Mouse (Mus musculus) liver, embryonic 14.5 days (tissue): Measurements from ENCODE around the gene Olfr1425. TPM values are rescaled to one million over a fixed set of nuclear protein-coding genes. Genes with fewer than 3 reads are reported as not detected.

ENCODE experiments used
- ATAC-seq: fragments of 200-750 bp; cut with Nextera tagmentation; 2 replicates; pipeline ENCODE4 v1.8.0; 2017; ENCODE audit warnings: moderate number of reproducible peaks, mild to moderate bottlenecking, moderate library complexity; ENCODE audit not compliant: insufficient read depth
- DNase-seq, 3 experiments: peaks; one replicate each; pipeline ENCODE4 v3.0.0-alpha.2; 2012 to 2013; ENCODE audit warnings: low read depth in 3 of 3, low spot score in 3 of 3
- H3K27ac ChIP-seq: fragments of 300-500 bp; sonication (generic); 2 replicates; pipeline ENCODE4 v1.5.1; 2014; ENCODE audit warnings: moderate library complexity, mild to moderate bottlenecking, control low read depth, inconsistent platforms
- H3K27me3 ChIP-seq: fragments of 300-500 bp; sonication (generic); 2 replicates; pipeline ENCODE4 v1.6.1; 2014; ENCODE audit warnings: mild to moderate bottlenecking, low read length, moderate library complexity; ENCODE audit not compliant: control insufficient read depth, insufficient read depth
- H3K36me3 ChIP-seq: fragments of 300-500 bp; sonication (generic); replicated peaks from 2 replicates; pipeline ENCODE4 v1.6.1; 2014; ENCODE audit warnings: low read depth; ENCODE audit not compliant: control insufficient read depth, insufficient read depth
- H3K4me1 ChIP-seq, 2 experiments: fragments of 200-500 bp in 1 of 2; fragments of 300-500 bp in 1 of 2; sonication (generic) in 1 of 2; replicated peaks; 2 replicates each; pipeline ENCODE4 v1.6.1; 2012 to 2014; ENCODE audit warnings: antibody characterized with exemption in 1 of 2, inconsistent platforms in 1 of 2, low read length in 1 of 2; ENCODE audit not compliant: control insufficient read depth in 2 of 2, insufficient read depth in 2 of 2
- H3K4me2 ChIP-seq: fragments of 300-500 bp; sonication (generic); 2 replicates; pipeline ENCODE4 v1.6.1; 2014; ENCODE audit warnings: low read depth, mild to moderate bottlenecking, control low read depth, moderate library complexity
- H3K4me3 ChIP-seq, 2 experiments: fragments of 200-500 bp in 1 of 2; fragments of 300-500 bp in 1 of 2; sonication (generic) in 1 of 2; 2 replicates each; pipeline ENCODE4 v1.5.1; 2012 to 2014; ENCODE audit warnings: low read depth in 2 of 2, low read length in 2 of 2, mild to moderate bottlenecking in 2 of 2, control low read depth in 1 of 2, inconsistent platforms in 1 of 2, moderate library complexity in 1 of 2; ENCODE audit not compliant: insufficient read depth in 1 of 2
- H3K9ac ChIP-seq: fragments of 300-500 bp; sonication (generic); replicated peaks from 2 replicates; pipeline ENCODE4 v1.6.1; 2014; ENCODE audit warnings: mild to moderate bottlenecking, control low read depth, moderate library complexity
- H3K9me3 ChIP-seq: fragments of 300-500 bp; sonication (generic); 2 replicates; pipeline ENCODE4 v1.6.1; 2016; ENCODE audit warnings: low read length, mixed read lengths; ENCODE audit not compliant: control insufficient read depth
- CTCF ChIP-seq: IDR thresholded peaks from 2 replicates; pipeline ENCODE4 v1.5.1; 2016; ENCODE audit warnings: antibody characterized with exemption, low read depth, control low read depth
- EP300 ChIP-seq: IDR thresholded peaks from 2 replicates; pipeline ENCODE4 v1.6.1; 2016; ENCODE audit warnings: antibody characterized with exemption, low read depth
- WGBS: fragments of 180-500 bp; shearing (Covaris S2); extraction: QIAGEN DNeasy Blood & Tissue Kit; methylation state at CpG from one replicate; pipeline ENCODE4 v1.1.7; 2014; ENCODE audit not compliant: insufficient replicate concordance; 5-methylcytosine and 5-hydroxymethylcytosine counted together
- polyA plus RNA-seq, 2 experiments: library from polyadenylated mRNA; depleted of rRNA in 1 of 2; stranded (reverse) in 1 of 2; unstranded in 1 of 2; fragments of >200 nt; fragmentation: Nextera tagmentation in 1 of 2; extraction: Ambion mirVana in 1 of 2; gene quantifications; 2 replicates each; pipeline versions ENCODE4 v1.2.1 to v1.2.3; 2012 to 2014

The Olfr1425 gene
- polyA plus RNA-seq, 2 experiments, result not detected

GRCm38 (mm10) chr19:12043163-12043562, 34.4 kb downstream of the Olfr1425 start:
- Histone ChIP-seq H3K9ac (no peak overlapping the region), H3K27me3 (no peaks in the 10 kb centered on the region), H3K4me1 (no peaks in the 10 kb centered on the region), H3K27ac (no peak overlapping the region), H3K36me3 (no peaks in the 10 kb centered on the region), H3K4me3 (no peak overlapping the region), H3K4me2 (no peak overlapping the region), H3K9me3 (no peaks in the 10 kb centered on the region)
- DNase-seq (no peak), ATAC-seq (no peak)
- TF ChIP-seq CTCF (no peak), EP300 (no peak)
- 70% methylated on average over 5 of the region's 5 CpGs for WGBS

GRCm38 (mm10) chr19:12041217-12041616, 36.3 kb downstream of the Olfr1425 start, which contains the start of gene Olfr1423:
Olfr1423 (minus strand) TSS chr19:12041317.
- Histone ChIP-seq H3K36me3 (no peaks in the 10 kb centered on the region), H3K4me3 (no peak within 1 kb of the TSS), H3K27me3 (no peaks in the 10 kb centered on the region), H3K4me2 (no peak within 1 kb of the TSS), H3K4me1 (no peaks in the 10 kb centered on the region), H3K9me3 (no peaks in the 10 kb centered on the region), H3K27ac (no peak within 1 kb of the TSS), H3K9ac (no peak within 1 kb of the TSS)
- WGBS, result 50% methylated on average over 2 of the region's 2 CpGs
- ATAC-seq, result no peak
- no peak for TF ChIP-seq EP300
- no peak for TF ChIP-seq CTCF
- DNase-seq, result no peak

- Histone ChIP-seq H3K4me3 (no peak overlapping the region), H3K36me3 (no peaks in the 10 kb centered on the region), H3K4me1 (no peaks in the 10 kb centered on the region), H3K27ac (no peak overlapping the region), H3K4me2 (no peak overlapping the region), H3K9ac (no peak overlapping the region), H3K9me3 (no peaks in the 10 kb centered on the region), H3K27me3 (no peaks in the 10 kb centered on the region)
- TF ChIP-seq EP300, result no peak
- TF ChIP-seq CTCF, result no peak
- DNase-seq (no peak), ATAC-seq (no peak)
These were observed 39.8 kb downstream of the Olfr1425 start for GRCm38 (mm10) chr19:12037727-12038126.

GRCm38 (mm10) chr19:12026606-12027005, 50.9 kb downstream of the Olfr1425 start:
- no peak overlapping the region for H3K9ac ChIP-seq
- WGBS, result 17% methylated on average over 2 of the region's 2 CpGs
- H3K27ac ChIP-seq, result no peak overlapping the region
- TF ChIP-seq EP300 (no peak), CTCF (no peak)
- no peak overlapping the region for H3K4me2 ChIP-seq
- H3K36me3 ChIP-seq, result no peaks in the 10 kb centered on the region
- peaks cover 0 to 7% of the 10 kb centered on the region in 2 experiments; a peak in 2 of 4 replicates for H3K4me1 ChIP-seq
- ATAC-seq (no peak), DNase-seq (no peak)
- no peaks in the 10 kb centered on the region for H3K27me3 ChIP-seq
- H3K4me3 ChIP-seq, result no peak overlapping the region
- H3K9me3 ChIP-seq, result no peaks in the 10 kb centered on the region

GRCm38 (mm10) chr19:12025333-12025732, 52.2 kb downstream of the Olfr1425 start:
- no peak for DNase-seq
- H3K9me3 ChIP-seq, result no peaks in the 10 kb centered on the region
- no peak for ATAC-seq
- no peak overlapping the region for H3K9ac ChIP-seq
- no peak for TF ChIP-seq EP300
- TF ChIP-seq CTCF, result no peak
- no peak overlapping the region for H3K4me3 ChIP-seq
- H3K4me2 ChIP-seq, result no peak overlapping the region
- H3K27ac ChIP-seq, result no peak overlapping the region
- 36% methylated on average over 3 of the region's 3 CpGs for WGBS
- H3K4me1 ChIP-seq, result peaks cover 0 to 7% of the 10 kb centered on the region in 2 experiments; a peak in 2 of 4 replicates
- H3K36me3 ChIP-seq, result no peaks in the 10 kb centered on the region
- no peaks in the 10 kb centered on the region for H3K27me3 ChIP-seq
